Mouse (Mus musculus): ENCODE measurements around the gene Ampd2. TPM values are rescaled to one million over a fixed set of nuclear protein-coding genes. Genes with fewer than 3 reads are reported as not detected.

Gene Ampd2
- 8.6 TPM for polyA plus RNA-seq (2014; fragmentation: Illumina TruSeq; extraction: RNeasy Lipid Tissue Mini Kit (QIAGEN cat#74804))

DNA sequence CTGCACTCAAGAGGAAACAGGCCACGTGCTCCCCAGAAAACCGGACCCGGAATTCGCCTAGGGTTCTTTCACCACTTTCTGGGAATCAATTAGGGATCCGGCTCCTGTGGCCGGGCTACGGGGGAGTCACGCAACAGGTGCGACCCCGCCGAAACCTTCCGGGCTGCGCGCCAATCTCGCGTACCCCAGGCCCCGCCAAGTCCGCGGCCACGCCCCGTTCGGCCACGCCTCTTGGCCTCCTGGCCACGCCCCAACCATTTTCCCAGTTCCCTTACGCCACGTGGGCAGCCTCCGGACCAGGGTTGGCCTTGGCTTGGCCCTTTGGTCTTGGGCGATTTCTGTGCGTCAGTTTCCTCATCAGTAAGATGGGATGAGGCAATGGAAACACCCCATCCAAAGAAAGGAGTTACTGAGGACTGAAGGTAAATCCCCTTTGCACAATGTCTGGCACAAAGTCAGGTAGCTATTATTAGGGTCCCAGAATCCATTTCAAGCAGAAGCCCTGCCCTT is at the start of gene Ampd2:
Gene Ampd2, minus strand, starts transcription at position 182 of the 510 bp plus-strand sequence.

DNA sequence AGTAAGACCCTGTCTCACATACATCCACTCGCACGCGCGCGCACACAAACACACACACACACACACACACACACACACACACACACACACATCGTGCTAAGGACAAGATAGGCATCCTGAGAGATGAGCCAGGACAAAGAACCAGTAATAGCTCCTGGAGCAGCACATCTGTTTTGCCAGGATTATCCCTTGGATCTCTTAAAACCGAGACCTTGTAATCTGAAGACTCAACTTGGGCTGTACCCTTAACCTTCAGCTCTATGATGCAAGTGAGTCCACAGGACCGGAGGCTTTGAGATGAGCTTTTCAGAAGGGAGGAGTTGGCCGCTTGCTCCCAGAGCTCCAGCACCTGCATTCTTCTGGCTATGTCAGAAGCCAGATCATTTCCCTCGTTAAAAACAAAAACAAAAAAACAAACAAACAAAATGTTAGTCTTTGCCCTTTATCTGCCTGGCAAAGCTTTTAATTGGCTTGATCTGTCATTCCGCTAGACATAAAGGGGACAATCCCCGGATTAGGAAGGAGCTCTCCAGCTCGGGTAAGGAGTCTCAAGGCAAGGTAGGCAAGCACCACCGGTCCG is 6.2 kb upstream of the Ampd2 start, which contains the start of gene Gnat2:
Gene Gnat2, plus strand, starts transcription at position 254 of the 580 bp plus-strand sequence.

DNA sequence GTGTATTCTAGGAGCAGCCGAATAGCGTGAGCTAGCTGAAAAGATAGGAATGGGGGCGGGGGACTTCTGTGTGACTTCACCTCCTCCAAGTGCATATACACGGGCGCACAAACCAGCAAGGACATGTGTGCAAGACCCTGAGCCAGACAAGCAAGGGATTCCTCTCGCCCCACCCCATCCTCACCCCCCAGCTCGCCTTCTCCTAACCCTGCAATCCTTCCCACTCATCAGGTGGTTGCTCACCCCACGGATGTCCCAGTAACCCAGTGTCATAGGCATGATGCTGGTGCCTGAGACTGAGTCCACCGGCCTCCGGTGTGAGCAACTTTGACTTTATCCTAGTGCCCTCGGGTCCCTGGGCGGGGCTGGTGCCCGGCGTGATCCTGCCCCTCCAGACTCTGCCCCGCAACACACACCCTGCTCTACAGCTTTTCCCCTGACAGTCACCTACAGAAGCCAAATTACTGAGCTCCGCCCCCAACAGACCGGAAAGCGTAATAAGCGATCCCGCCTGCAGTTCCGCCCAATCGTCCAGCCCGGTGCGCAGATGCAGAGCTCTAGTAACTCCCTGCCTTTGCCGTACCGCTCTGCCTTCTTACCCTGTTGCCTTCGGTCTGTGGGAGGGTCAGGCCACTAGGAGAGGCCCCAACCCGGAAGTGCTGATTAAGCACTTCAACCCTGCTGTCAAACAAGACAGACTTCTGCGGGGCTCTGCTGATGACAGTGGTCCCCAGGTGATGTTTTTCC is 41.9 kb downstream of the Ampd2 start, which contains the start of gene Gstm4:
Gene Gstm4, minus strand, starts transcription at position 501 of the 747 bp plus-strand sequence.

Other genes starting within 250 kb of the Ampd2 start
- gene Eps8l3, start 209.4 kb downstream of the Ampd2 start, polyA plus RNA-seq (2014; fragmentation: Illumina TruSeq; extraction: RNeasy Lipid Tissue Mini Kit (QIAGEN cat#74804)): 0.31 TPM
- 105 TPM for gene Gstm5, start 190.8 kb downstream of the Ampd2 start, polyA plus RNA-seq (2014; fragmentation: Illumina TruSeq; extraction: RNeasy Lipid Tissue Mini Kit (QIAGEN cat#74804))
- 5.8 TPM for gene Gstm7, start 154.8 kb downstream of the Ampd2 start, polyA plus RNA-seq (2014; fragmentation: Illumina TruSeq; extraction: RNeasy Lipid Tissue Mini Kit (QIAGEN cat#74804))
- gene Gstm6, start 142.9 kb downstream of the Ampd2 start, polyA plus RNA-seq (2014; fragmentation: Illumina TruSeq; extraction: RNeasy Lipid Tissue Mini Kit (QIAGEN cat#74804)): 7.0 TPM
- gene Gstm3, start 117.4 kb downstream of the Ampd2 start, polyA plus RNA-seq (2014; fragmentation: Illumina TruSeq; extraction: RNeasy Lipid Tissue Mini Kit (QIAGEN cat#74804)): not detected
- 319 TPM for gene Gstm2, start 100.2 kb downstream of the Ampd2 start, polyA plus RNA-seq (2014; fragmentation: Illumina TruSeq; extraction: RNeasy Lipid Tissue Mini Kit (QIAGEN cat#74804))
- gene Gstm1, start 68.7 kb downstream of the Ampd2 start, polyA plus RNA-seq (2014; fragmentation: Illumina TruSeq; extraction: RNeasy Lipid Tissue Mini Kit (QIAGEN cat#74804)): 56.8 TPM
- gene Gstm4, start 41.8 kb downstream of the Ampd2 start, polyA plus RNA-seq (2014; fragmentation: Illumina TruSeq; extraction: RNeasy Lipid Tissue Mini Kit (QIAGEN cat#74804)): 1.4 TPM
- gene Gnat2, start 6.1 kb upstream of the Ampd2 start, polyA plus RNA-seq (2014; fragmentation: Illumina TruSeq; extraction: RNeasy Lipid Tissue Mini Kit (QIAGEN cat#74804)): 1.00 TPM
- 422 TPM for gene Gnai3, start 59.5 kb upstream of the Ampd2 start, polyA plus RNA-seq (2014; fragmentation: Illumina TruSeq; extraction: RNeasy Lipid Tissue Mini Kit (QIAGEN cat#74804))
- gene Gpr61, start 68.2 kb upstream of the Ampd2 start, polyA plus RNA-seq (2014; fragmentation: Illumina TruSeq; extraction: RNeasy Lipid Tissue Mini Kit (QIAGEN cat#74804)): not detected
- gene Amigo1, start 99.7 kb upstream of the Ampd2 start, polyA plus RNA-seq (2014; fragmentation: Illumina TruSeq; extraction: RNeasy Lipid Tissue Mini Kit (QIAGEN cat#74804)): 8.3 TPM
- 3.5 TPM for gene Cyb561d1, start 114.6 kb upstream of the Ampd2 start, polyA plus RNA-seq (2014; fragmentation: Illumina TruSeq; extraction: RNeasy Lipid Tissue Mini Kit (QIAGEN cat#74804))
- 1.2 TPM for gene Atxn7l2, start 124.3 kb upstream of the Ampd2 start, polyA plus RNA-seq (2014; fragmentation: Illumina TruSeq; extraction: RNeasy Lipid Tissue Mini Kit (QIAGEN cat#74804))
- not detected for gene Sypl2, start 140.0 kb upstream of the Ampd2 start, polyA plus RNA-seq (2014; fragmentation: Illumina TruSeq; extraction: RNeasy Lipid Tissue Mini Kit (QIAGEN cat#74804))
- 128 TPM for gene Psma5, start 170.3 kb upstream of the Ampd2 start, polyA plus RNA-seq (2014; fragmentation: Illumina TruSeq; extraction: RNeasy Lipid Tissue Mini Kit (QIAGEN cat#74804))
- gene Sort1, start 197.4 kb upstream of the Ampd2 start, polyA plus RNA-seq (2014; fragmentation: Illumina TruSeq; extraction: RNeasy Lipid Tissue Mini Kit (QIAGEN cat#74804)): 20.5 TPM

All from ovary, adult 10 weeks (tissue).